Mouse (Mus musculus) CH12.LX (cell line): ENCODE data around the gene Slc25a45.

Source experiments
- CHD1 ChIP-seq: IDR thresholded peaks from 2 replicates; pipeline ENCODE4 v1.6.1; 2012; ENCODE audit warnings: low read depth, low read length, improper control_type of control experiment, inconsistent platforms
- CHD2 ChIP-seq: IDR thresholded peaks from 2 replicates; pipeline ENCODE4 v1.6.1; 2011; ENCODE audit warnings: low read length, improper control_type of control experiment
- CTCF ChIP-seq, 2 experiments: IDR thresholded peaks in 1 of 2; conservative IDR thresholded peaks in 1 of 2; 2 replicates each; pipeline ENCODE4 v1.5.1; 2011 to 2012; ENCODE audit warnings: low read depth in 2 of 2, low read length in 2 of 2, improper control_type of control experiment in 1 of 2, inconsistent platforms in 1 of 2, mild to moderate bottlenecking in 1 of 2, moderate library complexity in 1 of 2
- EP300 ChIP-seq: IDR thresholded peaks from 2 replicates; pipeline ENCODE4 v1.6.1; 2011; ENCODE audit warnings: low read length, improper control_type of control experiment
- JUND ChIP-seq: conservative IDR thresholded peaks from 2 replicates; pipeline ENCODE4 v1.6.1; 2011; ENCODE audit warnings: low read depth, low read length, improper control_type of control experiment
- MAFK ChIP-seq: IDR thresholded peaks from 2 replicates; pipeline ENCODE4 v1.6.1; 2011; ENCODE audit warnings: low read length, improper control_type of control experiment; ENCODE audit not compliant: insufficient replicate concordance
- MAX ChIP-seq: IDR thresholded peaks from 2 replicates; pipeline ENCODE4 v1.6.1; 2011; ENCODE audit warnings: low read length, improper control_type of control experiment
- NRF1 ChIP-seq: IDR thresholded peaks from 2 replicates; pipeline ENCODE4 v1.6.1; 2014; ENCODE audit warnings: low read depth, mild to moderate bottlenecking, inconsistent platforms, low read length, improper control_type of control experiment, moderate library complexity
- POLR2A ChIP-seq: IDR thresholded peaks from 2 replicates; pipeline ENCODE4 v1.6.1; 2011; ENCODE audit warnings: low read depth, mild to moderate bottlenecking, improper control_type of control experiment, low read length
- SIN3A ChIP-seq: IDR thresholded peaks from 2 replicates; pipeline ENCODE4 v1.6.1; 2012; ENCODE audit warnings: low read length, improper control_type of control experiment, inconsistent platforms
- TBP ChIP-seq: conservative IDR thresholded peaks from 2 replicates; pipeline ENCODE4 v1.6.1; 2011; ENCODE audit warnings: low read depth, low read length, improper control_type of control experiment
- USF1 ChIP-seq: IDR thresholded peaks from 2 replicates; pipeline ENCODE4 v1.6.1; 2014; ENCODE audit warnings: low read depth, mild to moderate bottlenecking, inconsistent platforms, low read length, improper control_type of control experiment
- ZC3H11A ChIP-seq: IDR thresholded peaks from 2 replicates; pipeline ENCODE4 v1.6.1; 2012; ENCODE audit warnings: low read depth, mild to moderate bottlenecking, inconsistent platforms, low read length, improper control_type of control experiment

DNA sequence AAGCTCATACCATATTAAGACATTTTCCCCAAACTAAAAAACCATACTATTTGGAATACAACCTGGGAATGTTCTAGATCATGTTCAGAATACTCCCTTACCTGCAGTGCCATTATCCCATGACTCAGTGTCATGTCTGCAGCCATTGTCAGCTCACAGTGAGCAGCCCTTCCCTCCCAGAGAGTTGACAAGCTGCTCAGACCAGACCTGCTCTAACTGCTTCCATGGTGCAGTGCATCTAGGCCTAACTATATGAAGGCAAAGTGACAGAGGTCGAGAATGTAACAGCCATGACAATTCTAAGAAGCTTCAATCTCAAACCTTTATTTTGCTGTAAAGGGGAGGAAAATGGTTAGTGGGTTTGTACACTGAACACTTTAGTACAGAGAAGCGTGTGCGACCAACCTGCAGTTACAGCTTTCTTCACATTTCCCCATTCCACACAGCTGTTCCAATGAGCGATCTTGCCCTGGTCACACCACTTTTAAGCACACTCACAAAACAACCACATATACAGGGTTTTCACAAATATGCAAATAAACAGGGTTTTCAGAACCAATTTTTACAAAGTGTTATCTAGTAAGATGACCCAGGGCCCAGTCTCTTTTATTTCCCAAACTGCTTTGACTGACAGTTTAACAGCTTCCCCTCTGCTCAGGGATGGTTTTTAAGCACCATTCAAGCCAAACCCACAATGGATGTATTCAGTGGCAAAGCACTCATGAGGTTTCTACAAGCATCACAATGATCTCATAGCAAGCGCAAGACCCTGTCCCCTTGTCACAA lies 35.4 kb upstream of the Slc25a45 start:
- TF ChIP-seq USF1 = no peak
- TF ChIP-seq MAX = 0 out of 2 replicates have a peak, but pooled peaks have one; percentile 17
- peak; percentile 28 for TF ChIP-seq CHD1
- no peak for TF ChIP-seq JUND
- TF ChIP-seq TBP = no peak
- TF ChIP-seq MAFK = no peak
- no peak for TF ChIP-seq CTCF (conservative IDR thresholded peaks at IDR 0.05 in 1 of 2, IDR thresholded peaks at IDR 0.05 in 1 of 2; ENCODE audit: low read depth in 2 of 2, low read length in 2 of 2)
- TF ChIP-seq SIN3A = no peak; the same call in 1 of the 2 replicates
- no peak; the same call in 1 of the 2 replicates for TF ChIP-seq CHD2
- peak; percentile 12; the same call in 1 of the 2 replicates for TF ChIP-seq EP300
- peak; percentile 50 for TF ChIP-seq POLR2A
- TF ChIP-seq NRF1 = no peak
- TF ChIP-seq ZC3H11A = no peak
